ENCODE assay signal across 8 mouse cellular contexts in genomic region chr17:70991706-70992625, GRCm38 (mm10). TPM values are rescaled to one million over a fixed set of nuclear protein-coding genes. Genes with fewer than 3 reads are reported as not detected.
DNase-seq lines count a peak whose midpoint lies in the region; ATAC-seq and TF ChIP-seq lines count a peak whose summit lies in the region.

No protein-coding gene starts in this region.

- 86% methylated on average over 16 of the region's 16 CpGs for WGBS in cerebellum, adult 2 months
- WGBS in midbrain, embryonic 16.5 days = 86% methylated on average over 16 of the region's 16 CpGs
- WGBS in midbrain, embryonic 13.5 days = 89% methylated on average over 16 of the region's 16 CpGs

- no peak overlapping the region for H3K9ac ChIP-seq in midbrain, embryonic 16.5 days (ENCODE audit: low read depth, low read length)
- H3K9ac ChIP-seq in midbrain, embryonic 13.5 days (replicated peaks) = no peak overlapping the region

- ATAC-seq in midbrain, embryonic 16.5 days = no peak
- ATAC-seq in midbrain, embryonic 13.5 days = no peak
- no peak for ATAC-seq in activated CD4-positive, CD25-positive, alpha-beta regulatory T cell, adult 4 months

- no peak for TF ChIP-seq POLR2A in cerebellum, adult 2 months (IDR thresholded peaks at IDR 0.05; ENCODE audit: borderline replicate concordance, insufficient read depth, low read length)

- H3K27me3 ChIP-seq in cerebellum, adult 2 months (ENCODE audit: control insufficient read depth, insufficient read depth, low read length) = no peaks in the 10 kb centered on the region
- no peaks in the 10 kb centered on the region for H3K27me3 ChIP-seq in midbrain, embryonic 16.5 days (ENCODE audit: control insufficient read depth, insufficient read depth, low read depth, low read length)
- H3K27me3 ChIP-seq in midbrain, embryonic 13.5 days = no peaks in the 10 kb centered on the region

- peak; percentile 46 for DNase-seq in cerebellum, adult 9-10 months
- no peak for DNase-seq in cerebellum, adult 2 months
- peak; percentile 84 for DNase-seq in induced T-regulatory cell, adult 2 months (ENCODE audit: low read depth)
- DNase-seq in lung, postnatal 25 days (ENCODE audit: low spot score) = peak; percentile 57
- DNase-seq in ovary, adult 18-20 months (ENCODE audit: low spot score) = no peak

- H3K9me3 ChIP-seq in midbrain, embryonic 16.5 days (replicated peaks; ENCODE audit: control insufficient read depth, low read length, poor library complexity, severe bottlenecking) = no peaks in the 10 kb centered on the region
- no peaks in the 10 kb centered on the region for H3K9me3 ChIP-seq in midbrain, embryonic 13.5 days

- H3K4me1 ChIP-seq in cerebellum, adult 2 months (ENCODE audit: control insufficient read depth, insufficient read depth, low read length) = peaks cover 15% of the 10 kb centered on the region; the same call in 1 of the 2 replicates
- H3K4me1 ChIP-seq in midbrain, embryonic 16.5 days (ENCODE audit: control insufficient read depth, insufficient read depth, low read length) = peaks cover 23% of the 10 kb centered on the region
- peaks cover 30% of the 10 kb centered on the region for H3K4me1 ChIP-seq in midbrain, embryonic 13.5 days (replicated peaks)

- H3K4me3 ChIP-seq in cerebellum, adult 2 months (replicated peaks; ENCODE audit: insufficient read depth, low read depth, low read length) = no peak overlapping the region
- no peak overlapping the region for H3K4me3 ChIP-seq in midbrain, embryonic 16.5 days (ENCODE audit: low read depth, low read length)
- H3K4me3 ChIP-seq in midbrain, embryonic 13.5 days (replicated peaks) = no peak overlapping the region

- H3K27ac ChIP-seq in cerebellum, adult 2 months (ENCODE audit: insufficient read depth, low read length) = no peak overlapping the region
- H3K27ac ChIP-seq in midbrain, embryonic 16.5 days (ENCODE audit: low read length) = no peak overlapping the region
- no peak overlapping the region for H3K27ac ChIP-seq in midbrain, embryonic 13.5 days

- TF ChIP-seq CTCF in cerebellum, adult 2 months (IDR thresholded peaks at IDR 0.05; ENCODE audit: borderline replicate concordance, insufficient read depth, low read depth, low read length) = no peak

- no peaks in the 10 kb centered on the region; the same call in 1 of the 2 replicates for H3K36me3 ChIP-seq in midbrain, embryonic 16.5 days (ENCODE audit: control insufficient read depth, insufficient read depth, low read length)
- H3K36me3 ChIP-seq in midbrain, embryonic 13.5 days = peaks cover 18% of the 10 kb centered on the region

- peak overlapping the region; percentile 93; the same call in 1 of the 2 replicates for H3K4me2 ChIP-seq in midbrain, embryonic 16.5 days (ENCODE audit: low read length)
- H3K4me2 ChIP-seq in midbrain, embryonic 13.5 days (replicated peaks) = no peak overlapping the region

RNA-seq across cellular contexts. Expression of gene Myom1, which starts 10.5 kb away (rescaled TPM):
- 1.6 and 2.4 TPM in 2 replicates for polyA plus RNA-seq in cerebellum, adult 2 months (2012; rRNA removed)
- 1.3 and 1.4 TPM in 2 replicates for polyA plus RNA-seq in midbrain, embryonic 16.5 days (2015; fragmentation: Nextera tagmentation; extraction: Ambion mirVana)
- polyA plus RNA-seq in midbrain, embryonic 13.5 days (2015; fragmentation: Nextera tagmentation; extraction: Ambion mirVana) = 1.2 and 1.3 TPM in 2 replicates
- polyA plus RNA-seq in activated CD4-positive, CD25-positive, alpha-beta regulatory T cell, adult 4 months (2017; shearing (Covaris generic)) = under 1 TPM in 1 of 2 experiments, not detected in 1; 0.26 TPM

RNA-seq across cellular contexts. Expression of gene Myl12a, which starts 10.7 kb away (rescaled TPM):
- polyA plus RNA-seq in cerebellum, adult 2 months (2012; rRNA removed) = 47.4 and 47.9 TPM in 2 replicates
- 82.2 and 92.0 TPM in 2 replicates for polyA plus RNA-seq in midbrain, embryonic 16.5 days (2015; fragmentation: Nextera tagmentation; extraction: Ambion mirVana)
- 141 and 154 TPM in 2 replicates for polyA plus RNA-seq in midbrain, embryonic 13.5 days (2015; fragmentation: Nextera tagmentation; extraction: Ambion mirVana)
- 100 to 1,000 TPM; 693 to 929 TPM for polyA plus RNA-seq in activated CD4-positive, CD25-positive, alpha-beta regulatory T cell, adult 4 months (2017; shearing (Covaris generic))

Comparison
In these comparisons a context has a peak if more than half of its experiments do, and no peak if none do; other contexts are left out.
1. DNase-seq: peak in cerebellum, adult 9-10 months (single experiment), induced T-regulatory cell, adult 2 months (single experiment) and lung, postnatal 25 days (single experiment); none in cerebellum, adult 2 months (0 of 2) and ovary, adult 18-20 months (single experiment).